Mouse (Mus musculus) lung, embryonic 15.5 days (tissue): ENCODE measurements around the gene Ell. TPM values are rescaled to one million over a fixed set of nuclear protein-coding genes. Genes with fewer than 3 reads are reported as not detected.
A peak's percentile ranks its signal among the peaks of the same experiment; 100 is the strongest.

ENCODE experiments used
- ATAC-seq: fragments of 200-750 bp; cut with Nextera tagmentation; 2 replicates; pipeline ENCODE4 v1.8.0; 2017; ENCODE audit warnings: moderate number of reproducible peaks, borderline replicate concordance; ENCODE audit not compliant: low FRiP score, low TSS enrichment; ENCODE audit errors: extremely low read depth
- H3K27ac ChIP-seq: fragments of 300-500 bp; sonication (generic); 2 replicates; pipeline ENCODE4 v1.5.1; 2015; ENCODE audit warnings: moderate library complexity, mild to moderate bottlenecking, inconsistent platforms
- H3K27me3 ChIP-seq: fragments of 300-500 bp; sonication (generic); 2 replicates; pipeline ENCODE4 v1.6.1; 2015; ENCODE audit warnings: inconsistent platforms
- H3K36me3 ChIP-seq: fragments of 300-500 bp; sonication (generic); 2 replicates; pipeline ENCODE4 v1.6.1; 2015; ENCODE audit warnings: inconsistent platforms
- H3K4me1 ChIP-seq: fragments of 300-500 bp; sonication (generic); 2 replicates; pipeline ENCODE4 v1.6.1; 2015; ENCODE audit warnings: inconsistent platforms
- H3K4me2 ChIP-seq: fragments of 300-500 bp; sonication (generic); 2 replicates; pipeline ENCODE4 v1.6.1; 2015; ENCODE audit warnings: inconsistent platforms, mild to moderate bottlenecking, moderate library complexity
- H3K4me3 ChIP-seq: fragments of 300-500 bp; sonication (generic); 2 replicates; pipeline ENCODE4 v1.5.1; 2015; ENCODE audit warnings: mild to moderate bottlenecking, inconsistent platforms
- H3K9ac ChIP-seq: fragments of 300-500 bp; sonication (generic); 2 replicates; pipeline ENCODE4 v1.6.1; 2015; ENCODE audit warnings: inconsistent platforms
- H3K9me3 ChIP-seq: fragments of 300-500 bp; sonication (generic); 2 replicates; pipeline ENCODE4 v1.6.1; 2016; ENCODE audit warnings: inconsistent platforms
- WGBS: fragments of 180-500 bp; shearing (Covaris S2); methylation state at CpG from one replicate; pipeline ENCODE4 v1.1.7; 2015; 5-methylcytosine and 5-hydroxymethylcytosine counted together
- polyA plus RNA-seq: library from polyadenylated mRNA; unstranded; fragments of >200 nt; fragmentation: Nextera tagmentation; extraction: Ambion mirVana; gene quantifications from 2 replicates; pipeline ENCODE4 v1.2.1, GENCODE M21; 2015

The Ell gene
- polyA plus RNA-seq, 1 experiment from 2014 or later, result 17.5 TPM

DNA sequence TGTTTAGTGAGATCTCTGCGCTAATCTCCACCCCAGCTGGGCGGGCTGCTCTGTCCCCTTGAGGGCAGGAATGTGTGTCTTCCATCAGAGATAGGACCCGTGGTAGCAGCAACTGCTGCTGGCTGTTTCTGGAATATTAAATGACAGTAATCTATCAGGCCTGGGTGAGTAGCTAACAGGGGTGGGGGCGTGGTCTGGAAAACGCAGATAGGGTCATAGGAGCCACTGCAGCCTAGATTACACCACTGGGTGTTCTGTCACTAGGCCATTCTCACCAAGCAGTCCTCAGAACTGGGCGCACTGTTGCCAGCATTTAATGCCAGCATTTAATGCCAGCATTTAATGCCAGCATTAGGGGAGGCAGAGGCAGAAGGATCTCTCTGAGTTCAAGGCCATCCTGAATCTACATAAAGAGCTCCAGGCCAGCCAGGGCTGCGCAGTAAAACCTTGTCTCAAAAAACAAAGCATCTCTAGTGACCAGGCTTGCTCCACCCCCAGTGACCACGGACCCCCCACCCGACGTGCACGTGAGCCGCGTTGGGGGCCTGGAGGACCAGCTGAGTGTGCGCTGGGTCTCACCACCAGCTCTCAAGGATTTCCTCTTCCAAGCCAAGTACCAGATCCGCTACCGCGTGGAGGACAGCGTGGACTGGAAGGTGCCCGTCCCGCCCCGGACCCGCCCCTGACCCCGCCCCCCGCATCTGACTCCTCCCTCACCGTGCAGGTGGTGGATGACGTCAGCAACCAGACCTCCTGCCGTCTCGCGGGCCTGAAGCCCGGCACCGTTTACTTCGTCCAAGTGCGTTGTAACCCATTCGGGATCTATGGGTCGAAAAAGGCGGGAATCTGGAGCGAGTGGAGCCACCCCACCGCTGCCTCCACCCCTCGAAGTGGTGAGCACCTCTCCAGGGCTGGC, 38.6 kb upstream of the Ell start:
- 8% methylated on average over 39 of the region's 39 CpGs for WGBS
- no peaks in the 10 kb centered on the region for H3K36me3 ChIP-seq
- ATAC-seq, result no peak
- H3K9ac ChIP-seq, result no peak overlapping the region
- H3K27me3 ChIP-seq, result peaks cover 66% of the 10 kb centered on the region
- H3K4me2 ChIP-seq, result peak overlapping the region; percentile 33
- peaks cover 59% of the 10 kb centered on the region for H3K4me1 ChIP-seq
- 0 out of 2 replicates have a peak overlapping the region, but pooled peaks have one; percentile 6 for H3K4me3 ChIP-seq
- H3K9me3 ChIP-seq, result no peaks in the 10 kb centered on the region
- H3K27ac ChIP-seq, result no peak overlapping the region

DNA sequence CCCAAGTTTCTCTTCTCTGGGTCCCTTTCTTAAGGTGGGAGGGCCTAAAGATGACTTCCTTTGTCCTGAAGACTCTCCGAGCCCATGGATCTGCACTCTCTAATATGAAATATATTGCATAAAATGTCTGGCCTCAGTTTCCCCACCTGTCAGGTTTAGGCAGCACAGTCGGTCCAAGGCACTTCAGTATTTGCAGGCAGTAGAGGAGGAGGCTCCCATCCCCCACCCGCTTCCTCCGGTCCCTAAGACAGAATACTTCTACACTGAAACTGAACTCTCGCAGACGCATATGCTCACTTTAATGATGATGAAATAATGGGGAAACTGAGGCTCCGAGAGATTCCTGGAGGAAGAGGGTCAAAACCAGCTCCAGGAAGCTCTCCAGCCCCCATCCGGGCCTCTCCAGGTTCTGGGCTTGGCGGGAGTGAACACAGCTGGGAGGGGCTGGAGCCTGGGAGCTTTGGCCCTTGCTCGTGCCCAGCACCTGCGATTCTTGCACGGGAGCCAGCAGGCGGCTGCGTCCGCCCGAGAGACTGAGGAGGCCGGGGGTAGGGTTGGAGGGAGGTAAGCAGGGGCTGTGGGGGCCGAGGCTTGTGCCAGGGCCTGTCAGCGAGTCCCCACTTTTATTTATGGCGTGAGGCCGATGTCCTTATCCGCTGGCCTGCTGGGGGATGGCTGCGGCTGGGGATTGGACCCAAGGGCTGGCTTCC, 37.3 kb upstream of the Ell start:
- no peaks in the 10 kb centered on the region for H3K9me3 ChIP-seq
- WGBS, result 18% methylated on average over 23 of the region's 23 CpGs
- H3K27me3 ChIP-seq, result peaks cover 53% of the 10 kb centered on the region
- H3K4me3 ChIP-seq, result no peak overlapping the region
- no peak for ATAC-seq
- no peak overlapping the region for H3K27ac ChIP-seq
- H3K4me1 ChIP-seq, result peaks cover 63% of the 10 kb centered on the region
- H3K4me2 ChIP-seq, result no peak overlapping the region
- H3K36me3 ChIP-seq, result peaks cover 3% of the 10 kb centered on the region; the same call in 1 of the 2 replicates
- no peak overlapping the region for H3K9ac ChIP-seq

- Histone ChIP-seq H3K27me3 (peaks cover 47% of the 10 kb centered on the region), H3K9ac (no peak overlapping the region), H3K4me3 (no peak overlapping the region), H3K4me1 (peaks cover 67% of the 10 kb centered on the region), H3K27ac (no peak overlapping the region; the same call in 1 of the 2 replicates), H3K4me2 (no peak overlapping the region), H3K9me3 (no peaks in the 10 kb centered on the region), H3K36me3 (peaks cover 8% of the 10 kb centered on the region)
- ATAC-seq, result no peak
- WGBS, result 39% methylated on average over 12 of the region's 12 CpGs
Observed at GRCm38 (mm10) chr8:70502540-70502939, 36.7 kb upstream of the Ell start.

DNA sequence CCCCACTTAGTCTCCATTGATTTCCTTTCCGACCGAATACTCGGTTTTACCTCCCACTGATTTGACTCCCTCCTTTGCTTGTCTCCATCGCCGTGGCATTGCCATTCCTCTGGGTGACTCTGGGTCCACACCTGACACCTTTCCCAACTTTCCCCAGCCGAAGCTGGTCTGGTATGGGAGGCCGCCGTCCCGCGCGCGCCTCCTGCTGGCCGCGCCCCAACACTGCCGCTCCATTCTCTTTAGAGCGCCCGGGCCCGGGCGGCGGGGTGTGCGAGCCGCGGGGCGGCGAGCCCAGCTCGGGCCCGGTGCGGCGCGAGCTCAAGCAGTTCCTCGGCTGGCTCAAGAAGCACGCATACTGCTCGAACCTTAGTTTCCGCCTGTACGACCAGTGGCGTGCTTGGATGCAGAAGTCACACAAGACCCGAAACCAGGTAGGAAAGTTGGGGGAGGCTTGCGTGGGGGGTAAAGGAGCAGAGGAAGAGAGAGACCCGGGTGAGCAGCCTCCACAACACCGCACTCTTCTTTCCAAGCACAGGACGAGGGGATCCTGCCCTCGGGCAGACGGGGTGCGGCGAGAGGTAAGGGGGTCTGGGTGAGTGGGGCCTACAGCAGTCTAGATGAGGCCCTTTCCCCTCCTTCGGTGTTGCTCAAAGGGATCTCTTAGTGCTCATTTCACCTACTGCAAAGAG, 36.1 kb upstream of the Ell start:
- ATAC-seq, result no peak
- H3K36me3 ChIP-seq, result peaks cover 14% of the 10 kb centered on the region
- no peak overlapping the region for H3K4me2 ChIP-seq
- H3K4me1 ChIP-seq, result peaks cover 71% of the 10 kb centered on the region
- peaks cover 44% of the 10 kb centered on the region for H3K27me3 ChIP-seq
- no peak overlapping the region; the same call in 1 of the 2 replicates for H3K27ac ChIP-seq
- 15% methylated on average over 46 of the region's 46 CpGs for WGBS
- H3K9ac ChIP-seq, result no peak overlapping the region
- no peak overlapping the region; the same call in 1 of the 2 replicates for H3K4me3 ChIP-seq
- H3K9me3 ChIP-seq, result no peaks in the 10 kb centered on the region

GRCm38 (mm10) chr8:70504291-70504716, 35.0 kb upstream of the Ell start:
- Histone ChIP-seq H3K36me3 (peaks cover 20% of the 10 kb centered on the region), H3K9ac (no peak overlapping the region), H3K4me1 (peaks cover 81% of the 10 kb centered on the region), H3K27me3 (peaks cover 33% of the 10 kb centered on the region), H3K4me2 (0 out of 2 replicates have a peak overlapping the region, but pooled peaks have one; percentile 88), H3K9me3 (no peaks in the 10 kb centered on the region), H3K4me3 (no peak overlapping the region), H3K27ac (no peak overlapping the region)
- 48% methylated on average over 16 of the region's 16 CpGs for WGBS
- no peak for ATAC-seq

- ATAC-seq, result no peak
- H3K36me3 ChIP-seq, result peaks cover 20% of the 10 kb centered on the region
- no peak overlapping the region for H3K9ac ChIP-seq
- H3K27me3 ChIP-seq, result peaks cover 31% of the 10 kb centered on the region
- 86% methylated on average over 3 of the region's 3 CpGs for WGBS
- 0 out of 2 replicates have a peak overlapping the region, but pooled peaks have one; percentile 88 for H3K4me2 ChIP-seq
- H3K9me3 ChIP-seq, result no peaks in the 10 kb centered on the region
- peaks cover 81% of the 10 kb centered on the region for H3K4me1 ChIP-seq
- no peak overlapping the region; the same call in 1 of the 2 replicates for H3K4me3 ChIP-seq
- no peak overlapping the region for H3K27ac ChIP-seq
Observed at GRCm38 (mm10) chr8:70504851-70505250, 34.4 kb upstream of the Ell start.

- peak; percentile 9 for ATAC-seq
- Histone ChIP-seq H3K27ac (peak overlapping the region; percentile 96), H3K4me1 (peaks cover 76% of the 10 kb centered on the region), H3K36me3 (peaks cover 20% of the 10 kb centered on the region), H3K9ac (peak overlapping the region; percentile 94), H3K27me3 (peaks cover 21% of the 10 kb centered on the region), H3K4me2 (peak overlapping the region; percentile 88), H3K4me3 (peak overlapping the region; percentile 79), H3K9me3 (no peaks in the 10 kb centered on the region)
- 29% methylated on average over 32 of the region's 32 CpGs for WGBS
Observed at GRCm38 (mm10) chr8:70505698-70506327, 33.4 kb upstream of the Ell start.

GRCm38 (mm10) chr8:70506328-70507026, 32.8 kb upstream of the Ell start, which contains the start of gene Rex1bd:
TSS of gene Rex1bd (minus strand) at chr8:70506752.
- peak within 1 kb of the TSS; percentile 79 for H3K4me3 ChIP-seq
- WGBS, result 2% methylated on average over 39 of the region's 40 CpGs
- H3K9me3 ChIP-seq, result no peaks in the 10 kb centered on the region
- H3K27me3 ChIP-seq, result peaks cover 14% of the 10 kb centered on the region
- peaks cover 20% of the 10 kb centered on the region for H3K36me3 ChIP-seq
- peak within 1 kb of the TSS; percentile 88 for H3K4me2 ChIP-seq
- ATAC-seq, result peak; percentile 88
- peaks cover 73% of the 10 kb centered on the region for H3K4me1 ChIP-seq
- peak within 1 kb of the TSS; percentile 96 for H3K27ac ChIP-seq
- peak within 1 kb of the TSS; percentile 94 for H3K9ac ChIP-seq

DNA sequence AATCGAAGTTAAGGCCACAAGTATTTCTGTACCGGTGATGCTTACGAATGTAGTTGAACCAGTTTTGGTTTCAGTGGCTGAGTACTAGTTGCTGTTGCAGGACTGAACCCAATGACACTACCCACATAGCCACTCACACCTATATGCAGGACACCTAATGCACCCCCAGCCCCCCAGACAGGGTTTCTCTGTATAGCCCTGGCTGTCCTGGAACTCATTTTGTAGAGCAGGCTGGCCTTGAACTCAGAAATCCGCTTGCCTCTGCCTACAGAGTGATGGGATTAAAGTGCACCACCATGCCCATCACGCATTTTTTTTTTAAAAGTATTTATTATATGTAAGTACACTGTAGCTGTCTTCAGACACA, 32.2 kb upstream of the Ell start:
- Histone ChIP-seq H3K4me2 (peak overlapping the region; percentile 88), H3K4me3 (peak overlapping the region; percentile 79), H3K9me3 (no peaks in the 10 kb centered on the region), H3K9ac (no peak overlapping the region), H3K27me3 (peaks cover 9% of the 10 kb centered on the region), H3K36me3 (peaks cover 20% of the 10 kb centered on the region), H3K4me1 (peaks cover 73% of the 10 kb centered on the region), H3K27ac (peak overlapping the region; percentile 29)
- ATAC-seq, result no peak
- WGBS, result 56% methylated on average over 5 of the region's 5 CpGs

DNA sequence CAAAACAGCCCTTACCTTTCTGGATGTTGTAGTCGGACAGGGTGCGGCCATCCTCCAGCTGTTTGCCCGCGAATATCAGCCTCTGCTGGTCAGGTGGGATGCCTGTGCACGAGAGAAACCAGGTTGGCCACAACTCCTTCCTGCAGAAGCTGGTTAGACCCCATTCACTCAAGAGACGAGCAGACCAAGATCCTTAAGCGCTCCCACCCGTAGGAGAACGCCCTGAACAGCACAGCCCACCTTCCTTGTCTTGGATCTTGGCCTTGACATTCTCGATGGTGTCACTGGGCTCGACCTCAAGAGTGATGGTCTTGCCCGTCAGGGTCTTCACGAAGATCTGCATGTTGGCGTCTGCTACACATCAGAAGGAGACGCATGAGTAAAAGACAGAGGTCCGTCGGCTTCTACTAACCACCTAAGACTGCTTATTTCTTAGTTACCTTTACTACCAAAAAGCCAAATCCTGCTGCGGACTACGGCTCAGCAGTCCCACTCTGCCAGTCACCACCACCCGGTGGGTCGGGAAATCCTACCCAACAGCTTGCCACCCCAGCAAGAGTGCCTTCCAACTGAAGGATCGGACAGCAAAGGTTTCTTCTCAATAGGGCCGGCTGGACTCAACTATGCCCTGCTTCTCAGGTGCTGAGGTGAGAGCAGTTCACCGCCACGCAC, 29.8 kb upstream of the Ell start:
- no peaks in the 10 kb centered on the region for H3K27me3 ChIP-seq
- 7% methylated on average over 25 of the region's 25 CpGs for WGBS
- peaks cover 28% of the 10 kb centered on the region for H3K36me3 ChIP-seq

More for the DNA sequence above, 29.8 kb upstream of the Ell start:
- Histone ChIP-seq H3K4me2 (peak overlapping the region; percentile 73), H3K9ac (peak overlapping the region; percentile 99), H3K27ac (peak overlapping the region; percentile 98; the same call in 1 of the 2 replicates), H3K9me3 (no peaks in the 10 kb centered on the region), H3K4me3 (peak overlapping the region; percentile 98), H3K4me1 (peaks cover 57% of the 10 kb centered on the region)
- ATAC-seq, result no peak
